Mouse (Mus musculus) midbrain, embryonic 10.5 days (tissue): ENCODE results near the gene 2210011C24Rik. TPM values are rescaled to one million over a fixed set of nuclear protein-coding genes. Genes with fewer than 3 reads are reported as not detected.
"Not testable (repeated sequence)": the region's sequence is repeated elsewhere in the genome, so short reads cannot be mapped to it uniquely, and the experiment has no call there.

ENCODE experiments used
- DNase-seq: peaks from one replicate; pipeline ENCODE4 v3.0.0-alpha.2; 2017; ENCODE audit warnings: low spot score
- H3K27ac ChIP-seq: fragments of 300-500 bp; sonication (generic); replicated peaks from 2 replicates; pipeline ENCODE4 v1.5.1; 2016; ENCODE audit warnings: mild to moderate bottlenecking
- H3K27me3 ChIP-seq: fragments of 300-500 bp; sonication (generic); 2 replicates; pipeline ENCODE4 v1.6.1; 2016; ENCODE audit warnings: low read depth, mild to moderate bottlenecking; ENCODE audit not compliant: poor library complexity, severe bottlenecking
- H3K36me3 ChIP-seq: fragments of 300-500 bp; sonication (generic); 2 replicates; pipeline ENCODE4 v1.6.1; 2016; ENCODE audit warnings: mild to moderate bottlenecking, moderate library complexity
- H3K4me1 ChIP-seq: fragments of 300-500 bp; sonication (generic); 2 replicates; pipeline ENCODE4 v1.6.1; 2016
- H3K4me3 ChIP-seq: fragments of 300-500 bp; sonication (generic); 2 replicates; pipeline ENCODE4 v1.5.1; 2016; ENCODE audit warnings: mild to moderate bottlenecking, moderate library complexity
- H3K9me3 ChIP-seq: fragments of 300-500 bp; sonication (generic); replicated peaks from 2 replicates; pipeline ENCODE4 v1.6.1; 2016; ENCODE audit warnings: mild to moderate bottlenecking
- WGBS: fragments of 180-500 bp; shearing (Covaris S2); methylation state at CpG from one replicate; pipeline ENCODE4 v1.1.7; 2016; 5-methylcytosine and 5-hydroxymethylcytosine counted together
- polyA plus RNA-seq: library from polyadenylated mRNA; unstranded; fragments of >200 nt; fragmentation: Nextera tagmentation; extraction: Ambion mirVana; gene quantifications from 2 replicates; pipeline ENCODE4 v1.2.1, GENCODE M21; 2016

2210011C24Rik gene
- polyA plus RNA-seq, 1 experiment from 2014 or later, result 0.67 TPM

DNA sequence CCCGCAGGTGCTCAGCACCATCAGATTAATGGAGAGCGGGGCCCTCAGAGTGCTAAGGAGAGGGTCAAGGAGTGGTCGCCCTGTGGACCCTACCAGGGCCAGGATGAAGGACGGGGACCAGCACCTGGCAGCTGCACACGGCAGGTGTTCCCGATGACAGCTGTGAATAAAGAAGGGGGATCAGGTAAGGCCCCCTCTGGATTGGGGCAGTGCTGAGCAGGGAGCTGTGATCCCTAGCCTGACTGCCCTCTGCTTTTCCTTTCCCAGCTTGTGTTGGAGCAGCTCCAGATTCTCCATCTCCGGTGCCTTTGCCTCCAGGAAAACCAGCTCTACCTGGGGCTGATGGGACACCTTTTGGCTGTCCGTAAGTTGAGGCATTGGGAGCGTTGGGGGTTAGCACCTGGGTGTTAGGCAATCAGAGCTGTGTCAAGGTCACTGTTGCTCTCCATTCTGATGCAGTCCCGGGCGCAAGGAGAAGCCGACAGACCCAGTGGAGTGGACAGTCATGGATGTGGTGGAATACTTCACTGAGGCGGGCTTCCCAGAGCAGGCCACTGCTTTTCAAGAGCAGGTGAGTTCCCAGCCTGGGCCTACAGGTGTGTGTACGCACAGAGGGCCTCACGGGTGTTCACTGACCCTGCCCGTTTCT, 12.8 kb downstream of the 2210011C24Rik start:
- Histone ChIP-seq H3K36me3 (peaks cover 44% of the 10 kb centered on the region), H3K27ac (peak overlapping the region; percentile 83; the same call in 1 of the 2 replicates), H3K4me3 (peak overlapping the region; percentile 87), H3K9me3 (no peaks in the 10 kb centered on the region), H3K4me1 (peaks cover 57% of the 10 kb centered on the region), H3K27me3 (peaks cover 66% of the 10 kb centered on the region)
- 71% methylated on average over 16 of the region's 16 CpGs for WGBS
- no peak for DNase-seq

DNA sequence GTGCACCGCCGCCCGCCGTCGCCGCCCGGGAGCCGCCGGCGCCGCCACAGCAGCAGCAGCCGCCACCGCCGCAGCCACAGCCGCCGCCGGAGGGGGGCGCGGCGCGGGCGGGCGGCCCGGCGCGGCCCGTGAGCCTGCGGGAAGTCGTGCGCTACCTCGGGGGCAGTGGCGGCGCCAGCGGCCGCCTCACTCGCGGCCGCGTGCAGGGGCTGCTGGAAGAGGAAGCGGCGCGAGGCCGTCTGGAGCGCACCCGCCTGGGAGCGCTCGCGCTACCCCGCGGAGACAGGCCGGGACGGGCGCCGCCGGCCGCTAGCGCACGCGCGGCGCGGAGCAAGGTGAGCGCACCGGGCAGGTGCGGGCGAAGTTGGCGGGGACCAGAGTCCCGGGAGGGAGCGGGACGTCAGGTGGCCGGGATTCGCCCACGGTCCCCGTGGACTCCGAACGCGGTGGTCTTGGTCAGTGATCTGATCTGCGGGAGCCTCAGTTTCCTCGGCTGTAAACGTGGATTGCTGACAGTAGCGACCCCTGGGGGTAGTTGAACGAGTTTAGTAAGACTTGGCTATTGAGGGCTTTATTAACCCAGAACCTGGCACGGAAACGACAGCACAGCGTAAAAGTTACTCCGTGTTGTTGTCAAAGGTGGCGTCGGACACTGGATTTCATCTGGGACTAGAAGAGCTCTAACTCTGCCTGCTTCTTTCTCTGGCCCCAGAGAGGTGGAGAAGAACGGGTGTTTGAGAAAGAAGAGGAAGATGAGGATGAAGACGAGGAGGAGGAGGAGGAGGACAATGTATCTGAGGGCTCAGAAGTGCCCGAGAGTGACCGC, 13.5 kb downstream of the 2210011C24Rik start:
- H3K27me3 ChIP-seq, result peaks cover 58% of the 10 kb centered on the region

DNA sequence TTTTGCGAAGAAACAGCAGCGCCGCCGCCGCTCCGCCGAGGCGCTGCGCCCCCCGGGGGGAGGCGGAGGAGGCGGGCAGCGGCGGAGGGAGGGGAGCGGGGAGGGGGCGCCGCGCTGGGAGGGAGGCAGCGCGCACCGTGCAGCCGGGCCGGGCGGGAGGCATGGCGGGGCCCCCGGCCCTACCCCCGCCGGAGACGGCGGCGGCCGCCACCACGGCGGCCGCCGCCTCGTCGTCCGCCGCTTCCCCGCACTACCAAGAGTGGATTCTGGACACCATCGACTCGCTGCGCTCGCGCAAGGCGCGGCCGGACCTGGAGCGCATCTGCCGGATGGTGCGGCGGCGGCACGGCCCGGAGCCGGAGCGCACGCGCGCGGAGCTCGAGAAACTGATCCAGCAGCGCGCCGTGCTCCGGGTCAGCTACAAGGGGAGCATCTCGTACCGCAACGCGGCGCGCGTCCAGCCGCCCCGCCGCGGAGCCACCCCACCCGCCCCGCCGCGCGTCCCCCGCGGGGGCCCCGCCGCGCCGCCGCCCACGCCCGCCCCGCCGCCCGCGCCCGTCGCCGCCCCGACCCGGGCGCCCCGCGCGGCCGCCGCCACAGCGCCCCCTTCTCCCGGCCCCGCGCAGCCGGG, 14.3 kb downstream of the 2210011C24Rik start, which contains the start of gene Samd1:
Gene Samd1 (plus strand): TSS at position 162 of the 631 bp plus-strand sequence.
- peaks cover 57% of the 10 kb centered on the region for H3K36me3 ChIP-seq
- 11% methylated on average over 101 of the region's 112 CpGs for WGBS

More for the DNA sequence above, 13.5 kb downstream of the 2210011C24Rik start:
- Histone ChIP-seq H3K36me3 (peaks cover 50% of the 10 kb centered on the region), H3K4me3 (peak overlapping the region; percentile 87), H3K27ac (peak overlapping the region; percentile 83), H3K4me1 (peaks cover 49% of the 10 kb centered on the region), H3K9me3 (no peaks in the 10 kb centered on the region)
- DNase-seq, result peak; percentile 73
- 10% methylated on average over 92 of the region's 92 CpGs for WGBS

DNA sequence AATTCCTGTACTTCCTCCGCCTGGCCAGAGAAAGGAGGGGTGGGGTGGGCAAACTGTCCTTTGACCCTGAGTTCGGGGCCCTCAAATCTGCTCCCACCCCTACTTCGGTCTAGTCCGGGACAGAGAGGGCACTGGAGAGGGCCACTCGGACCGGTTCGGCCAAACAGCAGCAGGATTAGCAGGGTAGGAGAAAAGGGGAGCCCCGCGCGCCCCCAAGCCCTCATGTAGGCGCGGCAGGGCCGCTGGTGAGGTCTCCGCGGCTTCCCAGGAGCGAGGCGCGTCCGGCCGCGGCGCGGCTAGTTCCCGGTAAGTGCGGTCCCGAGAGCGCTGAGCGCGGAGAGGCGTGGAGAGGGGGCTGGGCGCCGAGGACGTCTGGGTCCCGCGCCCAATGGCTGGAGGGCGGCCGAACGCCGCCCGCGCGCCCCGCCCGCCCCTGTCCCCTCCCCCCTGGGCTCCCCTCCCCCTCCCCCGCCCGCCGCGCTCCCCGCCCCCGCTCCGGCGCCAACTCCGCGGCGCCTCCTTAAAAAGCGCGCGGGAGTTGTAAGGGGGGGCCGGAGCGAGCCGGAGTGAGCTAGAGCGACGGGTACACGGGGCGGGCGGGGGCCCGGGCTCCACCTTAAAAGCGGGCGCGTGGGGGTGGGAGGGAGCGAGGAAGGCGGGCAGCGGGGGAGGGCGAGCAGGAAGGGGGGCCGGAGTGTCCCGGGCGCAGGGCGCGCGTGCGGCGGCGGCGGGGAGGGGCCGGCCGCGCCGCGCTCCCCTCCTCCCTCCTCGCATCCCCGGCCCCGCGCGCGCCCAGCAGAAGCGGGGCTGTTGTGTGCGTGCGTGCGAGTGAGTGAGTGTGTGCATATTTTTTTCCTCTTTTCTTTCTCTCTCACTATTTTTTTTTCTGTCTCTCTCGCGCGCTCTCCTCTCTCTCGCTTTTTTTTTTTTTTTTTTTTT, 15.1 kb downstream of the 2210011C24Rik start:
- under 1% methylated on average over 65 of the region's 103 CpGs for WGBS
- peaks cover 41% of the 10 kb centered on the region for H3K4me1 ChIP-seq
- H3K4me3 ChIP-seq, result peak overlapping the region; percentile 87
- no peaks in the 10 kb centered on the region for H3K9me3 ChIP-seq
- peak overlapping the region; percentile 94 for H3K27ac ChIP-seq
- peak; percentile 89 for DNase-seq
- peaks cover 42% of the 10 kb centered on the region for H3K27me3 ChIP-seq
- H3K36me3 ChIP-seq, result peaks cover 60% of the 10 kb centered on the region

More for the DNA sequence above, 14.3 kb downstream of the 2210011C24Rik start, which contains the start of gene Samd1:
- peak within 1 kb of the TSS; percentile 87 for H3K4me3 ChIP-seq
- peak within 1 kb of the TSS; percentile 94 for H3K27ac ChIP-seq
- H3K4me1 ChIP-seq, result peaks cover 41% of the 10 kb centered on the region
- DNase-seq, result peak; percentile 68
- H3K27me3 ChIP-seq, result peaks cover 50% of the 10 kb centered on the region
- no peaks in the 10 kb centered on the region for H3K9me3 ChIP-seq

DNA sequence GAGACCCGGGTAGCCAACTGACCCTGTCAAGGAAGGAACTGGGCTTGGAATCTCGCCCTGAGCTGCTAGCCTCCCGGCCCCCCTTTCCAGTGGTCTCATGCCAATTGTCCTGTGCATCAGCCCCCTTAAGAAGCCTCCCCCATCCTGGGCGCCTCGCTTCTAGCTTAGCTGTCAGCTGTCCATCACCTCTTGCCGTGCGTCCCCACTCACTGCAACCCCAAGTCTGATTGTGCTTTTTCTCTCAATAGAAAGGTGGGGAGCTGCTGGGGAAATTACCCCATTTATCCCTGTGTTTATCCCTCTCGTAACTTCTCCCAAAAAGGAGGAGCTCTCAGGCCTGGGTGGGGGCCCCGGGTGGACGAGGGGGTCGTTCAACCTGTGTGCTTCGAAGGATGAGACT, 16.0 kb downstream of the 2210011C24Rik start:
- H3K4me1 ChIP-seq, result peaks cover 32% of the 10 kb centered on the region
- DNase-seq, result peak; percentile 26
- peaks cover 34% of the 10 kb centered on the region for H3K27me3 ChIP-seq
- H3K9me3 ChIP-seq, result no peaks in the 10 kb centered on the region
- H3K27ac ChIP-seq, result peak overlapping the region; percentile 94
- H3K4me3 ChIP-seq, result peak overlapping the region; percentile 87
- peaks cover 60% of the 10 kb centered on the region for H3K36me3 ChIP-seq
- WGBS, result 10% methylated on average over 12 of the region's 12 CpGs

DNA sequence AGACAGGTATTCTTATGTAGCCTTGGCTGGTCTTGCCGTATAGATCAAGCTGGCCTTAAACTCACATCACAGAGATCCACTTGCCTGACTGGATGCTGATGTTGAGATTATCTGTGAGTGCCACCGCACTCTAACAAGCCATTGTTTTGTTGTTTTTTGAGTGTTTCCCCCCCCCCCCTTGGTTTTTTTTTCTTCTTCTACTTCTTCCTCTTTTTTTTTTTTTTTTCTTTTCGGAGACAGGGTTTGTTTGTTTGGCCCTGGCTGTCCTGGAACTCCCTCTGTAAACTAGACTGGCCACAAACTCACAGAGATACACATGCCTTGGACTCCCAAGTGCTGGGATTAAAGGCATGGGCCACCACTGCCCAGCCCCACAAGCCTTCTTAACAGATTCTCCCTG, 17.9 kb downstream of the 2210011C24Rik start:
- Histone ChIP-seq H3K36me3 (peaks cover 60% of the 10 kb centered on the region), H3K9me3 (no peaks in the 10 kb centered on the region), H3K27ac (no peak overlapping the region), H3K27me3 (peaks cover 14% of the 10 kb centered on the region), H3K4me1 (peaks cover 21% of the 10 kb centered on the region), H3K4me3 (no peak overlapping the region)
- WGBS, result 92% methylated on average over 3 of the region's 3 CpGs
- no peak for DNase-seq

DNA sequence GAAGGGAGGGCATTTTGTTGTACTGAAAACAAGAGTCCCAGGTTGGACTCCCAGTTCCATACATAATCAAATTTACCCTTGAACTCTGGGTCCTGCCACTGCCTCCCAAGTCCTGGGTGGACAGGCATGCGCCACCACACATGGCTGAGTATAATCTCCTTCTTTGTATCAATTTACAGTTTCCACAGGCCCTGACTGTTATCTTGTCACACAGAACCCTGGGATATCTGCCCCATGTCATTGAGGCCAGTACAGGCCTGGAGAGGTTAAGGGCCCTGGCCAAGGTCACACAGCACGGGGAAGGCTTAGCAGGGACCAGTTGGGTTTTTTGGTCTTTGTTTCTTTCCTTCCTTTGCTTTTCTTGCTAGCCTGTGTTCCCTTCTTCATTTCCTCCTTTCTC, 19.5 kb downstream of the 2210011C24Rik start:
- Histone ChIP-seq H3K36me3 (peaks cover 75% of the 10 kb centered on the region), H3K4me1 (peaks cover 14% of the 10 kb centered on the region), H3K4me3 (no peak overlapping the region), H3K27ac (no peak overlapping the region), H3K27me3 (peaks cover 11% of the 10 kb centered on the region; the same call in 1 of the 2 replicates), H3K9me3 (no peaks in the 10 kb centered on the region)
- DNase-seq, result no peak
- WGBS, result 80% methylated on average over 2 of the region's 2 CpGs

DNA sequence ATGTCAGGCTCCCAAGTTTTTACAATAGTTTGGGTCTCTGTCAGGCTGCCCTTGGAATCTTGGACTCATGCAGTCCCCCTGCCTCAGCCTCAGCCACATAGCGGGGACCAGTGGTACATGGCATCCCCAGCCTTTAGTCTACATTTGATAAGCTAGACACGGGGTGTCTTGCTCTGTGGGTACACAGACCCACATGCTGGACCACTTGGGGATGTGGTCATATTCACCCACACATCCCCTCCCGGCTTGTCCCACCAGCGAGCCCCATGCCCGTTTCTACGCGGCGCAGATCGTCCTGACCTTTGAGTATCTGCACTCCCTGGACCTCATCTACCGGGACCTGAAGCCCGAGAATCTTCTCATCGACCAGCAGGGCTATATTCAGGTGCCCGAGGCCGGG, 21.8 kb downstream of the 2210011C24Rik start:
- WGBS, result 94% methylated on average over 14 of the region's 14 CpGs
- Histone ChIP-seq H3K27me3 (peaks cover 7% of the 10 kb centered on the region; the same call in 1 of the 2 replicates), H3K4me3 (no peak overlapping the region), H3K9me3 (no peaks in the 10 kb centered on the region), H3K27ac (no peak overlapping the region), H3K4me1 (no peaks in the 10 kb centered on the region), H3K36me3 (peaks cover 96% of the 10 kb centered on the region)
- no peak for DNase-seq

DNA sequence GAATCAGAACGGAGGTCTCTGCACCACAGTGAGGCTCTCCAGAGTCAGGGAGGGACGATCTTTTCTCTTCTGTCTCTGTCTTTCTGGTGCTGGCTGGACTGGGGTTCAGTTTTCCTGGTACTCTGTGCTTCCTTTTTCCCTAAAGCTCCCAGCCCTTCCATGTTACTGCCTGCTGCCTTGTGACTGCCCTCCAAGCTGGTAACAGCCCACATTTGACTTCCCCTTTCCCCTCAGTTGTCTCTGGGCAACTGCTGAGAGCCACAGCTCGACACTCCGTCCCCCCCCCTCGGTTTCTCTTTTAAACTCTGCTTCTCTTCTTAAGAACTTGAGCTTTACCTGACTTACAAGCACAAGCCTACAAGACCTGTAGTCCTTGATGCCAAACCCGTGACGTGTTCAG, 22.7 kb downstream of the 2210011C24Rik start:
- Histone ChIP-seq H3K4me1 (no peaks in the 10 kb centered on the region), H3K36me3 (peaks cover 96% of the 10 kb centered on the region), H3K27me3 (no peaks in the 10 kb centered on the region), H3K27ac (no peak overlapping the region), H3K4me3 (no peak overlapping the region), H3K9me3 (no peaks in the 10 kb centered on the region)
- 91% methylated on average over 7 of the region's 7 CpGs for WGBS
- no peak for DNase-seq

DNA sequence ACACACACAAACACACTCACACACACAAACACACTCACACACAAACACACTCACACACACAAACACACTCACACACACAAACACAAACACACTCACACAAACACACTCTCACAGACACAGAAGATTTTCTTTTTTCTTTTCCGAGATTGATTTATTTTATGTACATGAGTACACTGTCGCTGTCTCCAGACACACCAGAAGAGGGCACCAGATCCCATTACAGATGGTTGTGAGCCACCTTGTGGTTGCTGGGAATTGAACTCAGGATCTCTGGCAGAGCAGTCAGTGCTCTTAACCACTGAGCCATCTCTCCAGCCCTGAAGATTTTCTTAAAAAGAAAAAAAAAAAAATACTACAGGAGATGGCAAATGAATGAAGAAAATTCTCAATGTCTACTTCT, 28.7 kb downstream of the 2210011C24Rik start:
- peaks cover 95% of the 10 kb centered on the region for H3K36me3 ChIP-seq
- H3K4me1 ChIP-seq, H3K27me3 ChIP-seq, H3K27ac ChIP-seq, H3K4me3 ChIP-seq, H3K9me3 ChIP-seq, DNase-seq: not testable (repeated sequence)
- WGBS, result 94% methylated on average over 2 of the region's 2 CpGs

DNA sequence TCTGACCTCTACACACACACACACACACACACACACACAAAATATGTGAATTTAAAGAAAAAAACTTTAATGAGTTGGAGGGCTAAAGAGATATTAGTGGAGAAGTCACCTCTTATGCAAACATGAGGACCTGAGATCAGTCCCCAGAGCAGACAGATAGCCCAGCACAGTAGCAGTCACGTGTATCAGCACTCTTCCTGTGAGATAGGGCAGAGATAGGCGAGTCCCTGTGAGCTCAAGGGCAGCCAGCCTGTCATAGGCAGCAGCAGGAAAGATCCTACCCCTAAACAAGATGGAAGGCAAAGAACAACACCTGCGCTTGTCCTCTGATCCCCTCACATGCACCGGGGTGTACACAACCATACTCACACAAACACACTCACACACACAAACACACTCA, 29.5 kb downstream of the 2210011C24Rik start:
- Histone ChIP-seq H3K36me3 (peaks cover 92% of the 10 kb centered on the region), H3K4me1 (peaks cover 11% of the 10 kb centered on the region), H3K27me3 (no peaks in the 10 kb centered on the region), H3K4me3 (no peak overlapping the region), H3K27ac (no peak overlapping the region), H3K9me3 (no peaks in the 10 kb centered on the region)
- DNase-seq, result no peak
- 87% methylated on average over 4 of the region's 4 CpGs for WGBS

DNA sequence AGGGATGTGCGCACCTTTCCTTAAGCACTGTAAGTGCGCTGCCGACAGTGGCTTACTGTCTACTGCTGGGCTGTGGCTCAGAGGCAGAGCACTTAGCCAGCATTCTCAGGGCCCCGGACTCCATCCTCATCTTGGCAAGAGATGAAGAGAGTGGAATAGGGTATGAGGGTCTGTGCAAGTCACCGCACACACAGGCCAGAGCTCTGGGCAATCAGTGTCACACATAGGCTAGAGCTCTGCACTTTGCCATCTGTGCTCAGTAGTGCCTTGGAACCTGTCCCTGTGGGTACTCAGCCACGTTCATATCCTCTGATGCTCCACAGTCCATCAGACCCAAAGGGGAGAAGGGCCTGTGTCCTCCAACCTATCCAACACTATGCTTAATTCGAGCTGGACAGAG, 30.4 kb downstream of the 2210011C24Rik start:
- Histone ChIP-seq H3K36me3 (peaks cover 83% of the 10 kb centered on the region), H3K9me3 (no peaks in the 10 kb centered on the region), H3K27ac (no peak overlapping the region), H3K4me1 (peaks cover 20% of the 10 kb centered on the region), H3K4me3 (no peak overlapping the region), H3K27me3 (no peaks in the 10 kb centered on the region)
- WGBS, result 95% methylated on average over 7 of the region's 7 CpGs
- no peak for DNase-seq
